Mouse (Mus musculus): ENCODE data around the gene Wdr62. TPM values are rescaled to one million over a fixed set of nuclear protein-coding genes. Genes with fewer than 3 reads are reported as not detected.

Wdr62 gene
- total RNA-seq, 2 experiments from 2014 or later = 2.5 to 3.5 TPM

DNA sequence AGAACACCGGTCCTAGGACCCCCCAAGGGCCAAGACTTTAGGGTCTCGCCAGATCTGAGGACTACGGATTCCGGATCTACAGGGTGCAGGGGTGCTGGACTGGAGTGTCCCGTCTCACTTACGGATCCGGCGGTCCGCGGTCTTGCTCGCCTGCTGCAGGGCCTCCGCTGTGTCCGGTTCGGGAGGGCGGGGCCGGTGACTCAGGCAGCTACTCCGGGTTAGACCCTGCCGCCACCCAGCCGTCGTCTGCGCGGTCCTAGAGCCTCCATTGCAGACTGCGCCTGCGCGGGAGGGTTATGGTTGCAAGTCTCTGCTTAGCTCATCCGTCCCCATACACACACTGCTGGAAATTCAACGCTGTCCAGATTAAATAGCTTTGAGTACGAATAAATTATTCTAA, 85.3 kb downstream of the Wdr62 start:
- peak; percentile 91 to 98 for DNase-seq (ENCODE audit: extremely low spot score in 1 of 2, low spot score in 2 of 2)
- intact Hi-C loops (cut with DNase I) = no loop called here

DNA sequence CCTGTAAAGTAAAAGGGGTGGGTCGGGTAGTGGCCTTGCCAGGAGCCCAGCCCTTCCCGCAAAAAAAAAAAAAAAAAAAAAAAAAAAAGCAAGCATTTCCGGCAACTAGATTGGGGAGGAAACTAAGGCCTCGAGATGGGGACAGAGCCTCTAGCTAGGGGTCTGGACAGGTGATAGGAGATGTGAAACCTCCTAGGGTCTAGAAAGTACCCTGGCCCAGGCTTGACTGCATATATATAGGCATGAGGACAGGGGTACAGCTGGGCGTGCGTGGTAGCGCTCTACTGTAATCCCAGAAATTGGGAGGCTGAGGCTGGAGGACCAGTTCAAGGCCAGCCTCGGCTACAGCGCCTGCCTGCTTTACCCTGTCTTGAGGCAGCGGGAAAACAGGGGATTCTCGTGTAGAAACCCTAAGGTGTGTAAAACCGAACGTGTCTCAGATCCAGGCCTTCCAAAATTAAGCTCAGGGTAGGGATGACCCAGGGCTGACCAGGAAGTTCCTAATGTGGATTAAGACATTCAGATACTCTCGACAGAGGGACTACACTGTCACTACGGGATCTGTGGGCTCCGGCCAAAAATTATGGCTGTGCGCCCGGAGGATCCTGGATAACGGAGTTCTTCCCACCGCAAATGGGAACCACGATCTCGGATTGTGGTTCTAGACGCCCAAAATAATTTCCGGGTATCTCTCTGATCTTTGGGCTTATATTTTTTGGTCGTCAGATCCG, 86.0 kb downstream of the Wdr62 start:
- intact Hi-C loops (cut with DNase I) = no loop called here
- peak in 1 of 2 experiments; percentile 72 for DNase-seq (ENCODE audit: extremely low spot score in 1 of 2, low spot score in 2 of 2)

DNA sequence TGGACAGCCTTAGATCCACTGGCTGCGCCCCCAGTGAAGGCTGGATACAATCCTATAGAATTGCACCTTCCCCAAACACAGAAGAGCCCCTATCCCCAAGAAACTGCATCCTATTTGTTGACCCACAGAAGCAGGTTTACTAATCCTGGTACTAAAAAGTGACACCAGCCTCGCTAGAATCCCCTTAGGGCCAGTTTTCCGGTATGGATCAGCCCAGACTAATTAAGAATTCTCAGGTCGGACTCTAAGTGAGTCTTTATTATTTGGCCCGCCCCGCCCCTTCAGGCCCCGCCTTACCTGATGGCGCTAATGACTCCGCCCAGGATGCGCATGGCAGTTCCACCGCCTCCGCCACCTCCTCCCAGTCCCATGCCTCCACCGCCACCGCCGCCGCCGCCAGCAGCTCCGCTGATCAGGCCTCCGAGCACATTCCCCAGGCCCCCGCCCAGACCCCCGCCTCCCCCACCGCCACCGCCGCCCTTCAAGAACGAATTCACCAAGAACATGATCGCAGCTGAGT, 86.6 kb downstream of the Wdr62 start:
- peak; percentile 48 to 83 for DNase-seq (ENCODE audit: extremely low spot score in 1 of 2, low spot score in 2 of 2)
- intact Hi-C loops (cut with DNase I) = no loop called here

DNA sequence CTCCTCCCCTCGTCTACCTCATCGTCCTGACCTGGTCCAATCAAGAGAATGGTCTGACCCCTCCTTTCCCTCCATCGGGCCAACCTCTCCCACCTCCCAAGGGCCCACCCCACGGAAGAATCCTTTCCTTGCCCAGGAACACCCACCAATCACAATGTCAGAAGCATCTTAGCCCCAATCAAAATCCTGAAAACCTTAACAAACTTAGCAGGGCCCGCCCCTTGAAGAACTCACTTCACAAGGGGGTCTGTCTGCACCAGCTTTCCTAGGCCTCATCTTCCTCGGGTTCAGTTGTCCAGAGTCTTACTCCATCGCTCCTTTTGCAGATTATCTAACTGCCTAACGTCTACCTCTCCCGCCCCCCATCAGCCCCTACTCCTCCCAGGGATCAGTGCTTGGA, 87.2 kb downstream of the Wdr62 start:
- DNase-seq (ENCODE audit: extremely low spot score in 1 of 2, low spot score in 2 of 2) = peak in 1 of 2 experiments; percentile 36
- intact Hi-C loops (cut with DNase I) = no loop called here

DNA sequence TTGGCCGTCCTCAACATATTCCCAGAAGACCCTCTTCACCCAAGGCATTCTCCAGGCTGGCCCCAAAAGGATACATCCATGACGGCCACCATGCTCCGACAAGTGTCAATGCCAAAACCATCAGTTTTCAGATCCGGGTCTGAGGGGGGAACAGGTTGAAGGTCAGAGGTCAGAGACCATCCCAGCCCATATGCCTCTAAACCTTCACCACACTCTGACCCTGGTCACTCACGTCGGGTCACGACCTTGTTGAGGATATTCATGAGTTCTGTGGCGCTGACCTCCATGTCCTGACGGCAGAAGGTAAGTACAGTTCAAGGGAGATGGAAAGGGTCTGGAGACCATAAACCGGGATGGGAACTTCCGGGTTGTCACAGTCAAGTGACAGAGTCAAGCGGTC, 88.1 kb downstream of the Wdr62 start:
- intact Hi-C loops (cut with DNase I) = no loop called here
- DNase-seq (ENCODE audit: extremely low spot score in 1 of 2, low spot score in 2 of 2) = no peak

Other genes with a start within 250 kb of the Wdr62 start
- gene Zfp14, start 229.0 kb downstream of the Wdr62 start, total RNA-seq (2021) = 1 to 10 TPM; 6.3 to 7.4 TPM
- 1 to 10 TPM; 4.6 to 4.7 TPM for gene Zfp82, start 207.5 kb downstream of the Wdr62 start, total RNA-seq (2021)
- under 1 TPM in 1 of 2 experiments, not detected in 1; 0.73 TPM for gene Gm26920, start 190.0 kb downstream of the Wdr62 start, total RNA-seq (2021)
- 1 to 10 TPM; 5.5 to 8.3 TPM for gene Zfp566, start 189.9 kb downstream of the Wdr62 start, total RNA-seq (2021)
- 10 to 100 TPM; 53.8 to 57.4 TPM for gene Zfp260, start 185.6 kb downstream of the Wdr62 start, total RNA-seq (2021)
- 10 to 100 TPM; 30.6 to 34.5 TPM for gene Zfp382, start 158.5 kb downstream of the Wdr62 start, total RNA-seq (2021)
- 10 to 100 TPM; 43.5 to 50.7 TPM for gene Zfp146, start 110.7 kb downstream of the Wdr62 start, total RNA-seq (2021)
- 1 to 10 TPM; 3.6 to 4.1 TPM for gene Cox7a1, start 96.3 kb downstream of the Wdr62 start, total RNA-seq (2021)
- 100 to 1,000 TPM; 204 TPM for gene Capns1, start 81.6 kb downstream of the Wdr62 start, total RNA-seq (2021)
- 10 to 100 TPM; 72.1 to 73.3 TPM for gene Polr2i, start 48.5 kb downstream of the Wdr62 start, total RNA-seq (2021)
- gene Tbcb, start 48.1 kb downstream of the Wdr62 start, total RNA-seq (2021) = 100 to 1,000 TPM; 176 to 206 TPM
- not detected for gene Ovol3, start 44.7 kb downstream of the Wdr62 start, total RNA-seq (2021)
- under 1 TPM in 1 of 2 experiments, not detected in 1; 0.51 TPM for gene Thap8, start 325 bp downstream of the Wdr62 start, total RNA-seq (2021)
- gene Clip3, start 11.3 kb upstream of the Wdr62 start, total RNA-seq (2021) = 100 to 1,000 TPM; 495 to 497 TPM
- gene Alkbh6, start 28.3 kb upstream of the Wdr62 start, total RNA-seq (2021) = 10 to 100 TPM; 45.9 to 47.5 TPM
- gene Syne4, start 34.4 kb upstream of the Wdr62 start, total RNA-seq (2021) = 1 to 10 TPM; 5.4 to 7.5 TPM
- gene E130208F15Rik, start 41.3 kb upstream of the Wdr62 start, total RNA-seq (2021) = under 1 TPM; 0.45 to 0.67 TPM
- gene Sdhaf1, start 43.5 kb upstream of the Wdr62 start, total RNA-seq (2021) = 1 to 10 TPM; 7.8 to 8.2 TPM
- gene Lrfn3, start 82.4 kb upstream of the Wdr62 start, total RNA-seq (2021) = 10 to 100 TPM; 48.1 to 48.2 TPM
- gene Tyrobp, start 133.3 kb upstream of the Wdr62 start, total RNA-seq (2021) = 10 to 100 TPM; 20.8 to 20.9 TPM
- gene Hcst, start 139.4 kb upstream of the Wdr62 start, total RNA-seq (2021) = 1 to 10 TPM in 1 of 2 experiments, not detected in 1; 1.1 TPM
- gene Nfkbid, start 141.3 kb upstream of the Wdr62 start, total RNA-seq (2021) = 1 to 10 TPM; 2.7 to 3.6 TPM
- 100 to 1,000 TPM; 937 to 959 TPM for gene Aplp1, start 165.1 kb upstream of the Wdr62 start, total RNA-seq (2021)
- gene Kirrel2, start 177.3 kb upstream of the Wdr62 start, total RNA-seq (2021) = 1 to 10 TPM; 1.2 to 4.9 TPM
- under 1 TPM; 0.26 to 0.32 TPM for gene Nphs1, start 177.9 kb upstream of the Wdr62 start, total RNA-seq (2021)
- under 1 TPM in 1 of 2 experiments, not detected in 1; 0.67 TPM for gene Prodh2, start 213.2 kb upstream of the Wdr62 start, total RNA-seq (2021)

All from left cerebral cortex, postnatal 10 days (tissue).